Mouse (Mus musculus) liver, embryonic 12.5 days (tissue): ENCODE data around the gene Ttbk2. TPM values are rescaled to one million over a fixed set of nuclear protein-coding genes. Genes with fewer than 3 reads are reported as not detected.
A peak's percentile ranks its signal among the peaks of the same experiment; 100 is the strongest.

ENCODE experiments used
- ATAC-seq: fragments of 200-750 bp; cut with Nextera tagmentation; 2 replicates; pipeline ENCODE4 v1.8.0; 2017; ENCODE audit warnings: moderate number of reproducible peaks, mild to moderate bottlenecking, moderate library complexity
- H3K27ac ChIP-seq: fragments of 300-500 bp; sonication (generic); 2 replicates; pipeline ENCODE4 v1.5.1; 2016; ENCODE audit warnings: mild to moderate bottlenecking
- H3K27me3 ChIP-seq: fragments of 300-500 bp; sonication (generic); replicated peaks from 2 replicates; pipeline ENCODE4 v1.6.1; 2016; ENCODE audit warnings: mild to moderate bottlenecking, moderate library complexity
- H3K36me3 ChIP-seq: fragments of 300-500 bp; sonication (generic); 2 replicates; pipeline ENCODE4 v1.6.1; 2016; ENCODE audit warnings: mild to moderate bottlenecking, moderate library complexity
- H3K4me1 ChIP-seq: fragments of 300-500 bp; sonication (generic); 2 replicates; pipeline ENCODE4 v1.6.1; 2016
- H3K4me2 ChIP-seq: fragments of 300-500 bp; sonication (generic); 2 replicates; pipeline ENCODE4 v1.6.1; 2016; ENCODE audit warnings: mild to moderate bottlenecking, moderate library complexity
- H3K4me3 ChIP-seq: fragments of 300-500 bp; sonication (generic); 2 replicates; pipeline ENCODE4 v1.5.1; 2016; ENCODE audit warnings: mild to moderate bottlenecking, moderate library complexity
- H3K9ac ChIP-seq: fragments of 300-500 bp; sonication (generic); 2 replicates; pipeline ENCODE4 v1.6.1; 2016; ENCODE audit warnings: mild to moderate bottlenecking, moderate library complexity
- H3K9me3 ChIP-seq: fragments of 300-500 bp; sonication (generic); replicated peaks from 2 replicates; pipeline ENCODE4 v1.6.1; 2016; ENCODE audit warnings: mild to moderate bottlenecking, moderate library complexity
- WGBS: fragments of 180-500 bp; shearing (Covaris S2); methylation state at CpG from one replicate; pipeline ENCODE4 v1.1.7; 2016; ENCODE audit not compliant: insufficient replicate concordance; 5-methylcytosine and 5-hydroxymethylcytosine counted together
- polyA plus RNA-seq: library from polyadenylated mRNA; unstranded; fragments of >200 nt; fragmentation: Nextera tagmentation; extraction: Ambion mirVana; gene quantifications from 2 replicates; pipeline ENCODE4 v1.2.1, GENCODE M21; 2016

Ttbk2 gene
- polyA plus RNA-seq: 1.4 and 1.6 TPM in 2 replicates

- peak within 1 kb of the TSS; percentile 87 for H3K4me2 ChIP-seq
- H3K4me3 ChIP-seq: peak within 1 kb of the TSS; percentile 90
- no peaks in the 10 kb centered on the region for H3K9me3 ChIP-seq
- H3K27ac ChIP-seq: peak within 1 kb of the TSS; percentile 75
- WGBS: 1% methylated on average over 39 of the region's 39 CpGs
- ATAC-seq: peak; percentile 99
- peaks cover 22% of the 10 kb centered on the region for H3K4me1 ChIP-seq
- H3K9ac ChIP-seq: peak within 1 kb of the TSS; percentile 82
- H3K36me3 ChIP-seq: no peaks in the 10 kb centered on the region
- H3K27me3 ChIP-seq: no peaks in the 10 kb centered on the region
Measured at GRCm38 (mm10) chr2:120850424-120851082, at the start of gene Ttbk2. TSS of gene Ttbk2 (minus strand) at chr2:120850604.

DNA sequence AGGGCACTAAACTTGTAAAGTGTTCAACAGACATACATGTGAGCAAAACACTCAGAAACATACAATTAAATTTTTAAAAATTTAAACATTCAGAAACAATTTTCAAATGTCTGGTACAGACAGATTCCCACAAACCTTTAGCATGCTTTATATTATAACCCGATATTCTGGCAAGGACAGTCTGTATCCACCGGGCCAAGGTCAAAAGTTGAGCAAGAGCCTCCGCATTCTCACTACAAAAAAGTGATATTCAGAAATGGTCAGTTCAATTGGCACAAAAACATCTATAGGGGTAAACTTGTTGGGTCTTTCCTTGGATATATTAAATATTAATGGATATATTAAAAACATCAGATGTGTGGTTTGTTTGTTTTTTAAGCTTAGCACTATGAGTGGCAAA is 46.0 kb upstream of the Ttbk2 start:
- H3K4me1 ChIP-seq: no peaks in the 10 kb centered on the region
- H3K27ac ChIP-seq: no peak overlapping the region
- H3K4me2 ChIP-seq: no peak overlapping the region
- no peak overlapping the region for H3K9ac ChIP-seq
- no peaks in the 10 kb centered on the region for H3K9me3 ChIP-seq
- no peak for ATAC-seq
- H3K27me3 ChIP-seq: no peaks in the 10 kb centered on the region
- peaks cover 93% of the 10 kb centered on the region for H3K36me3 ChIP-seq
- H3K4me3 ChIP-seq: no peak overlapping the region
- 89% methylated on average over 3 of the region's 3 CpGs for WGBS

DNA sequence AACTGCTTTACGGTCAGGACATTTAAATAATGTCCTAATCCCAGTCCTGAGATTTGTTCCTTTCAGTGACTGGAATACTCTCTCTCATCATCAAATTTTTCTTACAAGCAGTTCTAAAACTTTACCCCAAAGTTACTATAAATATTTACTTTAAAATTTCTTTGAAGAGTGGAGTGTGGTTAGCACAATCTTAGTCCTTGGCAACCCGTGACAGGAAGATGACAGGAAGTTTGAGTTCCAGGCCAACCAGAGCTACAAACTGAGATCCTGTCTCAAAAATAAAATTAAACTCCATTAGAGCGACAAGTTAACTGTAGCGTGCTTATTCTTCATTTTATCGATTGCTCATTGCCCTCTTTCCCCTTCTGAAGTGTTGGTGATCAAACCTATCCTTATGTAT is 37.2 kb upstream of the Ttbk2 start:
- Histone ChIP-seq H3K27me3 (no peaks in the 10 kb centered on the region), H3K9ac (no peak overlapping the region), H3K4me1 (no peaks in the 10 kb centered on the region), H3K4me3 (no peak overlapping the region), H3K27ac (no peak overlapping the region), H3K4me2 (no peak overlapping the region), H3K9me3 (no peaks in the 10 kb centered on the region), H3K36me3 (peaks cover 79% of the 10 kb centered on the region)
- 78% methylated on average over 5 of the region's 5 CpGs for WGBS
- no peak for ATAC-seq

DNA sequence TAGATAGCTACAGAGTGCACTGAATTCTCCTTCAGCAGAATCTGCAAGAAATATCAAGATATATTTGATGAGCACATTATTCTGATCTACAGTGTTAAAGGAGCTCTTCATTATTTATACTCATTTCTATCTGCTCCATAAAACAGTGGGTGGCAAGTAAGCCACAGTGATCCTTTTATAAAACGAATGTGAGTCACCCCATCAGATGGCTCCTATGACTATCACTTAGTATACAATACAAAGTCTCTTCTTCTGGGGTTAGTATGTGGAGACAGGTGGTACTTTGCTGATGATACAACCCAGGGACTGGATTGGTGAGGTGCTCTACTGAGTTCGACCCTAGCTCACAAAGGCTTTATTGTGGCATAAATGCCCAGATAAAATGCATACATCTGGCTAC is 22.8 kb upstream of the Ttbk2 start:
- Histone ChIP-seq H3K9ac (no peak overlapping the region), H3K27ac (no peak overlapping the region), H3K27me3 (no peaks in the 10 kb centered on the region), H3K9me3 (no peaks in the 10 kb centered on the region), H3K4me2 (no peak overlapping the region), H3K4me1 (no peaks in the 10 kb centered on the region), H3K4me3 (no peak overlapping the region), H3K36me3 (peaks cover 78% of the 10 kb centered on the region)
- WGBS: 81% methylated on average over 2 of the region's 2 CpGs
- no peak for ATAC-seq

GRCm38 (mm10) chr2:120871447-120872336 is 21.3 kb upstream of the Ttbk2 start:
- Histone ChIP-seq H3K4me2 (no peak overlapping the region), H3K4me1 (no peaks in the 10 kb centered on the region), H3K27ac (no peak overlapping the region), H3K36me3 (peaks cover 77% of the 10 kb centered on the region), H3K4me3 (no peak overlapping the region), H3K27me3 (no peaks in the 10 kb centered on the region), H3K9ac (no peak overlapping the region), H3K9me3 (no peaks in the 10 kb centered on the region)
- ATAC-seq: no peak
- WGBS: 80% methylated on average over 9 of the region's 9 CpGs

DNA sequence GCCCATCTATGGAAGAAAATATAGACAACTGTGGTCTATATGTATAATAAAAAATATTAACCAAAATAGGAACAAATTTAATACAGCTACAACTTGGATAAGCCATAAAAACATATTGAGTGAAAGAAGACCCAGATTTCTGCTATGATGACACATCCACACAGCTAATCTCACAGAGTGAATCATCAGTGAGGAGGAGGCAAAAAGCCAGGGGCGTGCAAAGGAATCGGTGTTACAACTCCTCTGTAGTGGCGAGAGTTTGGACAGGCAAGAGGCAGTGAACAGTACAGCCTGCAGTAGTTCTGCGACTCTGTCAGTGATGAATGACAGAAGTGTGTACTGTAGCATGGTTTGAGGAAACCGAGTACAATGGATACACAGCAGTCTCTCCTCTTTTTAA is 16.9 kb upstream of the Ttbk2 start:
- Histone ChIP-seq H3K27ac (no peak overlapping the region), H3K27me3 (no peaks in the 10 kb centered on the region), H3K4me2 (no peak overlapping the region), H3K9me3 (no peaks in the 10 kb centered on the region), H3K4me3 (no peak overlapping the region), H3K9ac (no peak overlapping the region), H3K36me3 (peaks cover 80% of the 10 kb centered on the region), H3K4me1 (no peaks in the 10 kb centered on the region)
- no peak for ATAC-seq
- WGBS: 88% methylated on average over 5 of the region's 5 CpGs

GRCm38 (mm10) chr2:120866561-120866960 is 16.2 kb upstream of the Ttbk2 start:
- ATAC-seq: no peak
- 13% methylated on average over 1 of the region's 1 CpGs for WGBS
- Histone ChIP-seq H3K4me3 (no peak overlapping the region), H3K27me3 (no peaks in the 10 kb centered on the region), H3K4me2 (no peak overlapping the region), H3K9me3 (no peaks in the 10 kb centered on the region), H3K36me3 (peaks cover 79% of the 10 kb centered on the region), H3K9ac (no peak overlapping the region), H3K27ac (no peak overlapping the region), H3K4me1 (no peaks in the 10 kb centered on the region)

DNA sequence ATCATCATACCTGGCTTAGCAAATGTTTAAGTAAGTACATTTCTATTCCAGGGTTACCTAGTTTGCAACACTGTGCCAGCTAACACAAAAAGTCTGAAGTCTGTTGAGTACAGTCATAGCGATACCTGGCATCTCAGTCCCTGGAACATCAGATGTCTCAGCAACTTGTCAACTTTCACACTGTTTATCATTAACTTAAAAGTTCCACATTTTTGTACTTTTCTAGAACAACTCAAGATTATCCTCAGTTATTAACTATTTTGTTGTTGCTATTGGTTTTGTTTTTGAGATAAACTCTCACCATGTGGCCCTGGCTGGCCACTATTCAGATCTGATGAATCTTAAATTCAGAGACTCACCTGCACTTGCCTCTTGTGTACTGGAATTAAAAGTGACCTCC is 13.0 kb upstream of the Ttbk2 start:
- peaks cover 74% of the 10 kb centered on the region for H3K36me3 ChIP-seq
- H3K9me3 ChIP-seq: no peaks in the 10 kb centered on the region
- H3K27me3 ChIP-seq: no peaks in the 10 kb centered on the region
- no peak overlapping the region for H3K4me3 ChIP-seq
- H3K27ac ChIP-seq: no peak overlapping the region
- WGBS: 90% methylated on average over 1 of the region's 1 CpGs
- H3K4me2 ChIP-seq: no peak overlapping the region
- no peak overlapping the region for H3K9ac ChIP-seq
- H3K4me1 ChIP-seq: no peaks in the 10 kb centered on the region
- ATAC-seq: no peak

- Histone ChIP-seq H3K27ac (no peak overlapping the region), H3K4me1 (no peaks in the 10 kb centered on the region), H3K9ac (no peak overlapping the region), H3K9me3 (no peaks in the 10 kb centered on the region), H3K4me3 (no peak overlapping the region), H3K4me2 (no peak overlapping the region), H3K27me3 (no peaks in the 10 kb centered on the region), H3K36me3 (peaks cover 53% of the 10 kb centered on the region)
- WGBS: 81% methylated on average over 1 of the region's 1 CpGs
- no peak for ATAC-seq
Measured at GRCm38 (mm10) chr2:120860699-120861098, 10.3 kb upstream of the Ttbk2 start.

GRCm38 (mm10) chr2:120858131-120858530 is 7.7 kb upstream of the Ttbk2 start:
- no peak overlapping the region for H3K4me2 ChIP-seq
- no peaks in the 10 kb centered on the region for H3K27me3 ChIP-seq
- ATAC-seq: no peak
- no peak overlapping the region for H3K4me3 ChIP-seq
- no peak overlapping the region for H3K27ac ChIP-seq
- 83% methylated on average over 3 of the region's 3 CpGs for WGBS
- H3K9me3 ChIP-seq: no peaks in the 10 kb centered on the region
- no peak overlapping the region for H3K9ac ChIP-seq
- H3K36me3 ChIP-seq: peaks cover 29% of the 10 kb centered on the region
- H3K4me1 ChIP-seq: 0 out of 2 replicates have a peak, but pooled peaks cover 1% of the 10 kb centered on the region

GRCm38 (mm10) chr2:120853151-120853550 is 2.7 kb upstream of the Ttbk2 start:
- Histone ChIP-seq H3K9me3 (no peaks in the 10 kb centered on the region), H3K27me3 (no peaks in the 10 kb centered on the region), H3K36me3 (no peaks in the 10 kb centered on the region), H3K4me1 (peaks cover 22% of the 10 kb centered on the region), H3K4me2 (no peak overlapping the region), H3K9ac (no peak overlapping the region), H3K27ac (no peak overlapping the region), H3K4me3 (no peak overlapping the region)
- WGBS: 53% methylated on average over 3 of the region's 3 CpGs
- no peak for ATAC-seq

DNA sequence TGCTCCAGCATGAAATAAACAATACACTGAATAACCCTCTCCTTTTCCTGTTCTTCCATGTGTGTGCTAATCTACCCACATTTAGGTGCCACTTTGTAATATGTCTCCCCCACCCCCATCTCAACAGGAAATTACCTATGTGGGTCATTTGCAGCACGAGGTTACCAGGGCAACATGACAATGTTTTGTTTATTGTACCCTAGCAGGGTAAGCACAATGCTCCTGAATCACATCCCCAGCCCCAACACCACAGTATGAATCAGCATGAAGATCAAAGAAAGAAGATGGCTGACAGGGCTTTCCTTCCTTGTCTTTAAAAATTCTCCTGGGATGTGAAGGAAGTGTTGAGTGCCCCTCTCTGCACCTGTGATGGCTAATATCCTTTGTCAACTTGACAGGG is 2.2 kb upstream of the Ttbk2 start:
- Histone ChIP-seq H3K4me2 (no peak overlapping the region), H3K36me3 (no peaks in the 10 kb centered on the region), H3K27me3 (no peaks in the 10 kb centered on the region), H3K9me3 (no peaks in the 10 kb centered on the region), H3K27ac (no peak overlapping the region), H3K9ac (no peak overlapping the region), H3K4me1 (peaks cover 22% of the 10 kb centered on the region), H3K4me3 (no peak overlapping the region)
- WGBS: 24% methylated on average over 1 of the region's 1 CpGs
- no peak for ATAC-seq
